Mouse (Mus musculus): ENCODE measurements at regions not wholly inside any gene's neighbourhood (a gene's known extent, or its start where the extent isn't known, plus 50 kb on each side); places are given as distances from the start of the nearest gene placed in this dataset.
A peak's percentile ranks its signal among the peaks of the same experiment; 100 is the strongest.

DNA sequence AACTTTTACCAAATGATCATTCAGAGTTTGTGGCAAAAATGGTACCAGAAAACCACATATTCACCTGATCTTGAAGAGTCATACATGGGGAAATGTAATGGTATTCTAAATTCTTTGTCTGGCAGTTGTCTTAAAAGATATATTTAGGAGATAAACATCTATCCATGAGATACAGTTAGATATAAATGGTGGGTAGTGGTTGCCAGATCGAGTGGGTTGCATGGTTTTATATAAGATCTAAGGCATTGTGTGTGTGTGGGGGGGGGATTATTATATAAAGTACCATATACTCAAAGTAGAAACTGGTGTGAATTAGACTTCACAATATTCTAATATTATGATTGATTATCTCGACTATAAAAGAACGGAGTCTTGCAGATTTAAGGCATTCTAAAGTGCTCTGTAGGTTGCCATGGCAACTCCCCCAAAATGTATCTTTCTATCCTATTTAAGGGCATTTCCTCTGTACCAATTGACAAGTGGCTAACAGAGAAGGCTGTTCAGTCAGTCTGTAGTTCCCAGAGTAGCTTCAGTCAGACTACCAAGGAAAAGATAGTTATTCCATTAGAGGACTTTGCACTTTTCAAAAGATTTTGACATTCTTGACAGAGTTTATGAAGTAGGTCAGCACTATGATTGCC, 89.3 kb upstream of the Man2a1 start:
- DNase-seq (ENCODE audit: extremely low read depth), result no peak
- H3K4me1 ChIP-seq (ENCODE audit: control insufficient read depth in 1 of 2, insufficient read depth in 2 of 2), result no peaks in the 10 kb centered on the region
- H3K36me3 ChIP-seq (replicated peaks in 1 of 2; ENCODE audit: control insufficient read depth in 1 of 2, insufficient read depth in 1 of 2, low read length in 1 of 2), result no peaks in the 10 kb centered on the region
- dilution Hi-C loops (cut with MboI; ENCODE audit: extremely low pct_ligation_motif_present, extremely low pct_unique_long_range_greater_than_20kb, low sequenced_read_pairs) (no loop called here), in situ Hi-C loops (cut with MboI; ENCODE audit: low pct_ligation_motif_present, low pct_unique_long_range_greater_than_20kb, low sequenced_read_pairs) (loop anchor here (10.0 kb wide), 1 partner anchor 354 kb away; no protein-coding TSS in a partner anchor)
- no peak overlapping the region for H3K4me2 ChIP-seq (ENCODE audit: insufficient read depth, low read depth, poor library complexity, severe bottlenecking)
- no peak for TF ChIP-seq BHLHE40 (IDR thresholded peaks at IDR 0.05; ENCODE audit: low read depth, low read length)
- TF ChIP-seq EP300 (IDR thresholded peaks at IDR 0.05; ENCODE audit: low read length), result no peak
- no peak for TF ChIP-seq MAFK (IDR thresholded peaks at IDR 0.05; ENCODE audit: insufficient replicate concordance, low read length)
- no peak for TF ChIP-seq MAX (IDR thresholded peaks at IDR 0.05; ENCODE audit: low read length)
- no peak for TF ChIP-seq USF1 (IDR thresholded peaks at IDR 0.05; ENCODE audit: low read depth, low read length)
- TF ChIP-seq PAX5 (IDR thresholded peaks at IDR 0.05; ENCODE audit: low read length), result no peak
- no peak for TF ChIP-seq KAT2A (IDR thresholded peaks at IDR 0.05; ENCODE audit: insufficient replicate concordance, low read length)
- TF ChIP-seq ELF1 (IDR thresholded peaks at IDR 0.05; ENCODE audit: low read depth, low read length), result no peak
- TF ChIP-seq ETS1 (conservative IDR thresholded peaks at IDR 0.05; ENCODE audit: low read depth, low read length), result no peak
- TF ChIP-seq MEF2A (IDR thresholded peaks at IDR 0.05; ENCODE audit: borderline replicate concordance, low read depth, low read length), result no peak
- no peak for TF ChIP-seq UBTF (IDR thresholded peaks at IDR 0.05; ENCODE audit: low read depth, low read length)
- TF ChIP-seq POLR2AphosphoS2 (IDR thresholded peaks at IDR 0.05; ENCODE audit: low read depth, low read length), result no peak
- TF ChIP-seq ZNF384 (IDR thresholded peaks at IDR 0.05; ENCODE audit: low read depth, low read length), result no peak
- H3K9me3 ChIP-seq (replicated peaks; ENCODE audit: low read length), result no peaks in the 10 kb centered on the region
- no peak overlapping the region for H3K4me3 ChIP-seq (replicated peaks in 1 of 3; ENCODE audit: low read depth in 2 of 3, low read length in 2 of 3, poor library complexity in 1 of 3)
- H3K27ac ChIP-seq (ENCODE audit: insufficient read depth, low read depth), result no peak overlapping the region
- H3K79me2 ChIP-seq (replicated peaks; ENCODE audit: control insufficient read depth, extremely low read depth, insufficient read depth, poor library complexity, severe bottlenecking), result no peaks in the 10 kb centered on the region
- no peaks in the 10 kb centered on the region for H3K27me3 ChIP-seq (replicated peaks)
- H3K9ac ChIP-seq (ENCODE audit: insufficient read depth, low read depth), result no peak overlapping the region

DNA sequence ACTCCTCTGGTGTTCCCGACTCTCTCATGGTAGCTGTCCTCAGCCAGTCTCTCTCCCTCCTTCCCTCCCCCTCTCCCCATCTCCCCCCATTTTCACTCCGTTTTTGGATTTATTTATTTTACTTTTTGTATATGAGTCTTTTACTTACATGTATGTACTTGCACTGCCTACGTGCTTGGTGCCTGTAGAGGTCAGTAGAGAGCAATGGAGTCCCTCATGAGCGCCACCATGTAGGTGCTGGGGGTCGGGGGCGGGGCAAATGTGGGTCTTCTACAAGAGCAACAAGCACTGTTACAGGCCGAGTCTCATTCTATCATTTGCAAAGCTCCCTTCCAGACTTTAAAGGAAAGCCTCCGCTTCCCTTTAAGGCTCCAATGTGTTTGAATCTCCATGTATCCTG, 78.3 kb upstream of the Man2a1 start:
- Histone ChIP-seq H3K27ac (ENCODE audit: insufficient read depth, low read depth) (no peak overlapping the region), H3K4me1 (ENCODE audit: control insufficient read depth in 1 of 2, insufficient read depth in 2 of 2) (no peaks in the 10 kb centered on the region), H3K4me2 (ENCODE audit: insufficient read depth, low read depth, poor library complexity, severe bottlenecking) (no peak overlapping the region), H3K79me2 (replicated peaks; ENCODE audit: control insufficient read depth, extremely low read depth, insufficient read depth, poor library complexity, severe bottlenecking) (no peaks in the 10 kb centered on the region), H3K27me3 (replicated peaks) (no peaks in the 10 kb centered on the region), H3K36me3 (replicated peaks in 1 of 2; ENCODE audit: control insufficient read depth in 1 of 2, insufficient read depth in 1 of 2, low read length in 1 of 2) (no peaks in the 10 kb centered on the region), H3K4me3 (replicated peaks in 1 of 3; ENCODE audit: low read depth in 2 of 3, low read length in 2 of 3, poor library complexity in 1 of 3) (no peak overlapping the region), H3K9ac (ENCODE audit: insufficient read depth, low read depth) (no peak overlapping the region), H3K9me3 (replicated peaks; ENCODE audit: low read length) (no peaks in the 10 kb centered on the region)
- peak; percentile 45 for DNase-seq (ENCODE audit: extremely low read depth)
- dilution Hi-C loops (cut with MboI; ENCODE audit: extremely low pct_ligation_motif_present, extremely low pct_unique_long_range_greater_than_20kb, low sequenced_read_pairs), result no loop called here
- peak in 1 of 2 experiments; percentile 83; a peak in 3 of 4 replicates for TF ChIP-seq CTCF (conservative IDR thresholded peaks at IDR 0.05 in 1 of 2, IDR thresholded peaks at IDR 0.05 in 1 of 2; ENCODE audit: low read depth in 2 of 2, low read length in 2 of 2)
- TF ChIP-seq RAD21 (IDR thresholded peaks at IDR 0.05; ENCODE audit: low read depth, low read length), result peak; percentile 57
- peak; percentile 65 for TF ChIP-seq SMC3 (IDR thresholded peaks at IDR 0.05; ENCODE audit: low read depth, low read length)
- TF ChIP-seq RCOR1 (conservative IDR thresholded peaks at IDR 0.05; ENCODE audit: low read depth, low read length), result no peak
- in situ Hi-C loops (cut with MboI; ENCODE audit: low pct_ligation_motif_present, low pct_unique_long_range_greater_than_20kb, low sequenced_read_pairs), result no loop called here
